In genomic region chr16:91229072-91229348, GRCm38 (mm10) we compare ENCODE assay signal across 14 mouse cellular contexts. TPM values are rescaled to one million over a fixed set of nuclear protein-coding genes. Genes with fewer than 3 reads are reported as not detected.
DNase-seq lines count a peak whose midpoint lies in the region; ATAC-seq and TF ChIP-seq lines count a peak whose summit lies in the region.
"Had no signal": no experiment of that assay in that cellular context is flagged by ENCODE, and none has a peak within 500 bp of the region (broad histone marks: within the 10 kb centered on the region; RNA-seq: fewer than 3 reads in every experiment).

No protein-coding gene starts in this region.

- 0 out of 2 replicates have a peak overlapping the region, but pooled peaks have one; percentile 3 for H3K4me3 ChIP-seq in hindbrain, embryonic 14.5 days (replicated peaks; ENCODE audit: low read length)
- no peak overlapping the region for H3K4me3 ChIP-seq in hindbrain, embryonic 12.5 days
- peak overlapping the region; percentile 27; the same call in 1 of the 2 replicates for H3K4me3 ChIP-seq in cortical plate, adult 2 months (ENCODE audit: insufficient read depth, low read length)
- H3K4me3 ChIP-seq in forebrain, embryonic 15.5 days: peak overlapping the region; percentile 39
- 0 out of 2 replicates have a peak overlapping the region, but pooled peaks have one; percentile 32 for H3K4me3 ChIP-seq in midbrain, embryonic 16.5 days (ENCODE audit: low read depth, low read length)
- H3K4me3 ChIP-seq: heart, embryonic 15.5 days; stomach, embryonic 15.5 days had no signal

- peaks cover 98% of the 10 kb centered on the region for H3K27me3 ChIP-seq in hindbrain, embryonic 14.5 days (ENCODE audit: control insufficient read depth, insufficient read depth, low read length)
- peaks cover 100% of the 10 kb centered on the region for H3K27me3 ChIP-seq in hindbrain, embryonic 12.5 days
- H3K27me3 ChIP-seq in forebrain, embryonic 15.5 days: peaks cover 75% of the 10 kb centered on the region
- H3K27me3 ChIP-seq in midbrain, embryonic 16.5 days (ENCODE audit: control insufficient read depth, insufficient read depth, low read depth, low read length): peaks cover 66% of the 10 kb centered on the region

- no peak for TF ChIP-seq POLR2A in cortical plate, adult 2 months (IDR thresholded peaks at IDR 0.05; ENCODE audit: extremely low read depth, insufficient read depth, low read length)

- no peak overlapping the region for H3K27ac ChIP-seq in hindbrain, embryonic 14.5 days
- no peak overlapping the region for H3K27ac ChIP-seq in hindbrain, embryonic 12.5 days
- no peak overlapping the region for H3K27ac ChIP-seq in cortical plate, adult 2 months (ENCODE audit: insufficient read depth, low read length)
- no peak overlapping the region for H3K27ac ChIP-seq in forebrain, embryonic 15.5 days (replicated peaks)
- H3K27ac ChIP-seq in midbrain, embryonic 16.5 days (ENCODE audit: low read length): no peak overlapping the region
- H3K27ac ChIP-seq: heart, embryonic 15.5 days; stomach, embryonic 15.5 days had no signal

- no peak for TF ChIP-seq CTCF in cortical plate, adult 2 months (IDR thresholded peaks at IDR 0.05; ENCODE audit: extremely low read depth, insufficient read depth, low read length)

- no peak overlapping the region for H3K9ac ChIP-seq in hindbrain, embryonic 14.5 days
- H3K9ac ChIP-seq in hindbrain, embryonic 12.5 days: no peak overlapping the region
- H3K9ac ChIP-seq in forebrain, embryonic 15.5 days (replicated peaks): no peak overlapping the region
- H3K9ac ChIP-seq in midbrain, embryonic 16.5 days (ENCODE audit: low read depth, low read length): no peak overlapping the region
- H3K9ac ChIP-seq: heart, embryonic 15.5 days; stomach, embryonic 15.5 days had no signal

- DNase-seq in hindbrain, embryonic 14.5 days (ENCODE audit: low spot score): no peak
- DNase-seq in kidney, postnatal 36 days: no peak
- DNase-seq: cerebellum, adult 18-20 months; kidney, adult 9 months; right cerebral cortex, adult 18-20 months had no signal

- 2% methylated on average over 10 of the region's 10 CpGs for WGBS in hindbrain, embryonic 14.5 days
- 3% methylated on average over 10 of the region's 10 CpGs for WGBS in hindbrain, embryonic 12.5 days
- WGBS in forebrain, embryonic 15.5 days: 10% methylated on average over 10 of the region's 10 CpGs
- 2% methylated on average over 10 of the region's 10 CpGs for WGBS in midbrain, embryonic 16.5 days

- H3K4me1 ChIP-seq in hindbrain, embryonic 14.5 days (replicated peaks; ENCODE audit: control insufficient read depth, insufficient read depth, low read length): peaks cover 7% of the 10 kb centered on the region; the same call in 1 of the 2 replicates
- H3K4me1 ChIP-seq in hindbrain, embryonic 12.5 days: peaks cover 19% of the 10 kb centered on the region
- no peaks in the 10 kb centered on the region for H3K4me1 ChIP-seq in cortical plate, adult 2 months (ENCODE audit: control insufficient read depth, insufficient read depth, low read length)
- H3K4me1 ChIP-seq in forebrain, embryonic 15.5 days: peaks cover 51% of the 10 kb centered on the region
- peaks cover 16% of the 10 kb centered on the region for H3K4me1 ChIP-seq in midbrain, embryonic 16.5 days (ENCODE audit: control insufficient read depth, insufficient read depth, low read length)

- no peak for ATAC-seq in hindbrain, embryonic 14.5 days (ENCODE audit: low FRiP score)
- ATAC-seq in hindbrain, embryonic 12.5 days (ENCODE audit: low FRiP score): no peak
- no peak for ATAC-seq in forebrain, embryonic 15.5 days (replicated peaks)
- ATAC-seq in midbrain, embryonic 16.5 days: no peak
- no peak for ATAC-seq in cerebellum, adult (ENCODE audit: insufficient number of reproducible peaks, low FRiP score, low TSS enrichment)

- H3K36me3 ChIP-seq in hindbrain, embryonic 14.5 days (replicated peaks; ENCODE audit: control insufficient read depth, insufficient read depth): no peaks in the 10 kb centered on the region
- H3K36me3 ChIP-seq in hindbrain, embryonic 12.5 days: no peaks in the 10 kb centered on the region
- H3K36me3 ChIP-seq in forebrain, embryonic 15.5 days: no peaks in the 10 kb centered on the region
- no peaks in the 10 kb centered on the region for H3K36me3 ChIP-seq in midbrain, embryonic 16.5 days (ENCODE audit: control insufficient read depth, insufficient read depth, low read length)
- H3K36me3 ChIP-seq: heart, embryonic 15.5 days; stomach, embryonic 15.5 days had no signal

- H3K9me3 ChIP-seq in hindbrain, embryonic 14.5 days (ENCODE audit: control insufficient read depth, low read length): no peaks in the 10 kb centered on the region
- H3K9me3 ChIP-seq in hindbrain, embryonic 12.5 days (replicated peaks): no peaks in the 10 kb centered on the region
- H3K9me3 ChIP-seq in forebrain, embryonic 15.5 days: no peaks in the 10 kb centered on the region
- H3K9me3 ChIP-seq in midbrain, embryonic 16.5 days (replicated peaks; ENCODE audit: control insufficient read depth, low read length, poor library complexity, severe bottlenecking): no peaks in the 10 kb centered on the region
- H3K9me3 ChIP-seq: heart, embryonic 15.5 days; stomach, embryonic 15.5 days had no signal

- H3K4me2 ChIP-seq in hindbrain, embryonic 14.5 days (replicated peaks): no peak overlapping the region
- no peak overlapping the region for H3K4me2 ChIP-seq in hindbrain, embryonic 12.5 days (replicated peaks)
- H3K4me2 ChIP-seq in forebrain, embryonic 15.5 days (replicated peaks): peak overlapping the region; percentile 46; the same call in 1 of the 2 replicates
- H3K4me2 ChIP-seq in midbrain, embryonic 16.5 days (ENCODE audit: low read length): no peak overlapping the region; the same call in 1 of the 2 replicates
- H3K4me2 ChIP-seq: heart, embryonic 15.5 days; stomach, embryonic 15.5 days had no signal

RNA-seq across cellular contexts. Expression of gene Olig2, which starts 3.8 kb away (rescaled TPM):
- 10.9 and 14.1 TPM in 2 replicates for polyA plus RNA-seq in hindbrain, embryonic 14.5 days (2014; fragmentation: Nextera tagmentation; extraction: Ambion mirVana)
- polyA plus RNA-seq in hindbrain, embryonic 12.5 days (2016; fragmentation: Nextera tagmentation; extraction: Ambion mirVana): 2.8 and 3.4 TPM in 2 replicates
- polyA plus RNA-seq in cortical plate, adult 2 months (2012; rRNA removed): 32.9 and 37.9 TPM in 2 replicates
- polyA plus RNA-seq in forebrain, embryonic 15.5 days (2015; fragmentation: Nextera tagmentation; extraction: Ambion mirVana): 7.1 and 8.6 TPM in 2 replicates
- 8.5 and 9.9 TPM in 2 replicates for polyA plus RNA-seq in midbrain, embryonic 16.5 days (2015; fragmentation: Nextera tagmentation; extraction: Ambion mirVana)
- polyA plus RNA-seq: gonadal fat pad, adult 2 months; heart, embryonic 15.5 days; liver, embryonic 16.5 days; stomach, embryonic 15.5 days had no signal

RNA-seq across cellular contexts. Expression of gene Olig1, which starts 40.6 kb away (rescaled TPM):
- polyA plus RNA-seq in hindbrain, embryonic 14.5 days (2014; fragmentation: Nextera tagmentation; extraction: Ambion mirVana): 93.4 and 118 TPM in 2 replicates
- 2.7 and 5.2 TPM in 2 replicates for polyA plus RNA-seq in hindbrain, embryonic 12.5 days (2016; fragmentation: Nextera tagmentation; extraction: Ambion mirVana)
- 202 and 230 TPM in 2 replicates for polyA plus RNA-seq in cortical plate, adult 2 months (2012; rRNA removed)
- 29.6 and 33.4 TPM in 2 replicates for polyA plus RNA-seq in forebrain, embryonic 15.5 days (2015; fragmentation: Nextera tagmentation; extraction: Ambion mirVana)
- 94.2 and 131 TPM in 2 replicates for polyA plus RNA-seq in midbrain, embryonic 16.5 days (2015; fragmentation: Nextera tagmentation; extraction: Ambion mirVana)
